Mouse (Mus musculus) embryonic stem cell, embryonic (primary cell): ENCODE results near the gene Hoxd9.

Experiments used
- CTCF ChIA-PET, 4 experiments: fragments of 300-600 bp in 2 of 4; fragments of 350-600 bp in 2 of 4; sonication (Branson Sonifier 250); formaldehyde crosslinking; loops; one replicate each; lab custom pipeline; 2022; ENCODE audit warnings: inconsistent platforms in 2 of 4; lab: Charles Lee
- POLR2A ChIA-PET, 4 experiments: fragments of 300-600 bp in 2 of 4; fragments of 350-600 bp in 2 of 4; sonication (Branson Sonifier 250); formaldehyde crosslinking; loops; one replicate each; lab custom pipeline; 2022; ENCODE audit warnings: antibody characterized with exemption in 4 of 4, inconsistent platforms in 1 of 4; lab: Charles Lee

The Hoxd9 gene

DNA sequence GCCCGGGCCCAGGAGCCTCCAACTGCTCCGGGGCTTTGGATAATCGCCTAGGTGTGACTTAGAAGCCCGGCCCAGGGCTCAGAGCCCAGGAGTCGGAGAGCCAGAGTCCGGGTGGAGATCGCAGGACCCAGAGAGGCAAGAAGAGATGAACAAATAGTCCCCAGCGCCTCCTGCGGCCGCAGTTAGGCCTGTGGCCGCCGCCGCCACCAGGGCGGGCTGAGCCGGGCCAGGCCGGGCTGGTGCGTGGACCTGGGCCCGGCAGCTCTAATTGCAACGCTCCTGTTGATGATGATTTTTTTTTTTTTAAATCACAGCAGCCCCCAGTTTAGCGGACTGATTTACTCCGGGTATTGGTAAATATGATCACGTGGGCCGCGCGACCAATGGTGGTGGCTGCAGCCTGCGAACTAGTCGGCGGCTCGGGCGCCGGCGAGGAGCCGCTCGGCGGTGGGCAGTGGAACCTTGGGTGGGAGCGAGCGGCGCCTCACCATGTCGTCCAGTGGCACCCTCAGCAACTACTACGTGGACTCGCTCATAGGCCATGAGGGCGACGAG lies at the start of gene Hoxd9:
Gene Hoxd9 (plus strand): TSS at position 161 of the 555 bp plus-strand sequence.
- ChIA-PET CTCF (interaction anchor here in 2 of 4 experiments (0.7 to 1.2 kb wide), 2 partner anchors 12 to 466 kb away, joined by 3 read pairs; no protein-coding TSS in a partner anchor), POLR2A (interaction anchor here in 2 of 4 experiments (0.5 to 1.2 kb wide), 2 partner anchors 9 to 1428 kb away, joined by 3 to 4 read pairs; no protein-coding TSS in a partner anchor)

DNA sequence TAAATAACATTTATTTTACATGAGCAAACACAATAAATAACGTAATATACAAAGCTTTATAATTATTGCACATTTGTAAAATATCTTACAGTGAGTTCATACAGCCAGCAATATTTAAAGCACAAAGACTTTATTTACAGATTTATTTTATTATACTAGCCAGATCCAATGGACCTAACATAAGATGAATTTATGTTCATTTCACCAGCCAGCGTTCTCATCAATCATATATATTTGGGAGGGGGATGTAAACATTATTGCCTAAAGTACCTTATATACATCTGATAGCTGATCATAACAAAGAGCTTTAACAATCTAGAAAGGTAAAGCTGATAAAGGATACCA lies 44.6 kb upstream of the Hoxd9 start:
- ChIA-PET POLR2A (interaction anchor here in 1 of 4 experiments (0.6 kb wide), 1 partner anchor 15 kb away, joined by 6 read pairs; no protein-coding TSS in a partner anchor), CTCF (no interaction called here)

DNA sequence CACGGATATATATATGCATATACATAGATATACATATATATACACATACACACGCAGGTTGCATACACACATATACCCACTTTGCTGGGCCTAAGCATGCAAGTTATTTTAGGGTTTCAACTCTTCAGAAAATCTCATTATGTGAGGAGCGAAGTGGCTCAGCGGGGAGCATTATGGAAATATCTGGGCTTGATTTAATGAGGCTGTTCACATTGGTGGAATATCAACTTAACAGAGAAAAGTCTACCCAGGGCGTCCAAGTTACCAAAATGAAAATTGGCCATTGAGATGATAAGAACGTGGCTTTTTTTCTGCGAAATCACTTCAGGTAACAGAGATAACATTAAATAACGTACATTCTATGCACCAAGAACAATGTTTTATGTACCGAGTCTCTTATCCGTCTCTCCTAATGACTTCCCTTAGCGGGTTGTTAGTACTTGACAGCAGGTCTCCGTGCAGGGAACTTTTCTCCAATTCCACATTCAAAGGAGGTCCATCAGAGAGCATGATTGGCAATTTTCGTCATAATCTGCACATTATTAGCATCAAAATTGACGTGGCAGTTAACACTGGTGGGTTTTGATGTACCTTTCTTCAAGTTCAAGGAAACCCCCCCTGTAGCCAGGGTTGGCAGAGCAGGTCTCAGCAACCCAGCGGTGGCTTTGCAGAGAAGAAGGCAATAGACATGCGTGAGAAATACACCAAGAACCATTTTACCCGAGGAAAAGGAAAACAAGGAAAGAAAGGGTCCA lies 43.6 kb upstream of the Hoxd9 start:
- ChIA-PET CTCF (interaction anchor here in 1 of 4 experiments (0.9 kb wide), 1 partner anchor 817 kb away, joined by 7 read pairs; no protein-coding TSS in a partner anchor), POLR2A (interaction anchor here in 1 of 4 experiments (0.6 kb wide), 1 partner anchor 362 kb away, joined by 3 read pairs; no protein-coding TSS in a partner anchor)

DNA sequence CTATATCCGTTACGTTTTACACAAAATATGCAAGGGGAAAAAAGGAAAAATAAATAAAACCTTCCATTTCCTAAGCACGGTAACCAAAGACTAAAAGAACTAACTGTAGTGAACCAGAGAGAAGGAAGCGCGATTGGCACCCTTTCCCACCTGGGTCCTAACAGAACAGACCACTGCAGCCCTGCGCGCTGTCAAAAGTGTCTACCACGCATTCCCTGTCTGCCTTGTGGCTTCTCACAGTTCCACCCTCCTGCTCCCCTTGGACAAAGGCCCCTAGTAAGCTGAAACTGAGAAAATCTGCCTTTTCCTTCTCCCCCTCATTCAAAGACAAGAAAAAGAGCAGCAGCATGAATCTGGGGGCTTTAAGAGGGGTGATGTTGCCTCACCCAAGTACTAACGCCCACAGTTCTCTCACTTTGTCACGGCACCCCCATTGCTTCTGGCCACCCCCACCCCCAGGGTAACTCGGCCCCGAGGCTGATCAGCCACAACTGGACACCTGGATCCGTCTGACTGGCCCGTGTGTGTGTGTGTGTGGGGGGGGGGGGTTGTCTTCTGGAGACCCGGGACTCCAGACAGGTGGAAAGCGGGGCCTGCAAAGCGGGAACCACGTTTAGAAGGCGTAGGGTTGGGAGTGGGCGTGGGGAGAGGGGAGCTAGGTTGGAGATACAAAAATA lies 42.6 kb upstream of the Hoxd9 start:
- ChIA-PET POLR2A (interaction anchor here in 1 of 4 experiments (0.7 kb wide), 1 partner anchor 13 kb away, joined by 3 read pairs; no protein-coding TSS in a partner anchor), CTCF (interaction anchor here (0.7 to 1.7 kb wide), 19 partner anchors 12 to 1100 kb away, joined by 3 to 7 read pairs (median 5); partner anchors contain the start of genes Hoxd10 (in 1 of the 4) and Hoxd11 (in 1 of the 4))

DNA sequence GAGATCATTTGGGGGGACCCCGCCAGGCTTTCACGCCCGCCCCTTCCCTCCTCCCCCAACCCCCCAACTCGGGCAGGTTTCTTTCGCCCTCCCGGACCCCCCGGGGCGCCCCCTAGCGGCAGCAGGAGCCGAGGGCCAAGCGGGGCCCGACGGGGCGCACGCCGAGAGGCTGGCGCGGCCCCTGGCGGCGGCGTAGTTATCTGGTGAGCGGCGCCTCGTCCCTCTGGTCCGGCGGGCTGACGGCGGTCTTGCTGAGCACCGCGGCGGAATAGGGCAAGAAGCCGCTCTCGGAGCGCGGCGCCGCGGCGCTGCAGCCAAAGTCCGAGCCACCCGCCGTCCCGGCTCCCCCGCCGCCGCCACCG lies 42.1 kb upstream of the Hoxd9 start:
- POLR2A ChIA-PET = interaction anchor here in 1 of 4 experiments (0.7 kb wide), 1 partner anchor 12 kb away, joined by 3 read pairs; no protein-coding TSS in a partner anchor
- CTCF ChIA-PET = interaction anchor here (0.7 to 1.7 kb wide), 21 partner anchors 9 to 1101 kb away, joined by 3 to 10 read pairs (median 5); partner anchors contain the start of genes Hoxd10 (in 1 of the 4) and Hoxd11 (in 1 of the 4)

DNA sequence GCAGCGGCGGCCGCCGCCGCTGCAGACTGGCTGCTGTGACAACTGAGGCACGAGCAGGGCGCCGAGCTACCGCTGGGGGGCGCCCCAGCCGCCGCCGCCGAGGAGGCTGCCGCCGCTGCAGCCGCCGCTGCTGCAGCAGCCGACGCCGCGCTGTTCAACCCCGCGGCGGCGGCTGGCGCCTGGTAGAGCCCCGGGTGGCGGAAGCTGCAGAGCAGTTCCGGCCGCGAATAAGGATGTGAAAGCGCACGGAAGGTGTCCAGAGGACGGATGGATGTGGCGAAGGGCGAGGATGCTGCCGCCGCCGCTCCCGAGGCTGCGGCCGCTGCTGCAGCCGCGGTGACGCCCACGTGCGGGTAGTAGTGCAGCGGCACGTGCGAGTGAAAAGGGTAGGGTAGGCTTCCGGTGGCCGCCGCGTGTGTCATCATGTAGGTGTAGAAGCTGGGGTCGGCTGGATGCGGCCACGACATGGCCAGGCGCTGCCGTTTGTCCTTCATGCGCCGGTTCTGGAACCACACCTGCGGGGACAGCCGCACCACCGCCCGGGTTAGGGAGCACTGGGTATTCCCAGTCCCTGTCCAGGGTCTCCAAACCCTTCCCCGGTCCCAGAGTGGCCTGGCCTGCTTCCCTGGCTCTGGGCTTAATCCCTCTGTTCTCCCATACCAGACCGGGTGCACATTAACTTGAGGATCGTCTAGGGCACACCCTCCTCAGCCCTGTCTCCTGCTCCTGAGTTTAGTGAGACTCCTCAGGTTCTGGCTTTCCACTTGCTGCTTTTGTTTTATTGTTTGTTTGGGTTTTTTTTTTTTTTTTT lies 41.5 kb upstream of the Hoxd9 start:
- POLR2A ChIA-PET = interaction anchor here in 2 of 4 experiments (0.6 to 2.0 kb wide), 4 partner anchors 11 to 859 kb away, joined by 3 to 4 read pairs (median 3); no protein-coding TSS in a partner anchor
- CTCF ChIA-PET = interaction anchor here (0.5 to 1.7 kb wide), 26 partner anchors 8 to 1158 kb away, joined by 3 to 10 read pairs (median 4); partner anchors contain the start of genes Hoxd10 (in 1 of the 4) and Hoxd11 (in 1 of the 4)

DNA sequence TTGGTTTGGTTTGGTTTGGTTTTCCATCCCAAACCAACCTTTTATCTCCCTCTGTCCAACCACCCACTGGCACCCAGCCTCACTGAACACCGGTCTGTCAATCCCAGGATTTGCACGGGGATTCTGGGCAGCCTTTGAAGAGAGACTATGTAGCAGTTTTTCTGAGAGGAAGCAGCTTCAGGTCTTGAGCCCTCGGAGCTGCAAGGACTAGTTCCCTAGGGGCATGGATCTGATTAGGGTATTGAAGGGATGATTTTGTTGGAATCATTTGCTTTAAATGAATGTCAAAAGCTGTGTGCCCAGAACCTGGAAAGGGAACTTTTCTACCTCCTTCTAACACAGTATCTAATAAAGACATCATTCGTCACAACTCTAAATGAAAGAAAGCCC lies 40.9 kb upstream of the Hoxd9 start:
- CTCF ChIA-PET = interaction anchor here (0.5 to 1.5 kb wide), 7 partner anchors 8 to 1159 kb away, joined by 3 to 10 read pairs (median 5); partner anchors contain the start of gene Hoxd11 (in 1 of the 4)
- POLR2A ChIA-PET = interaction anchor here in 2 of 4 experiments (0.6 to 2.0 kb wide), 3 partner anchors 11 to 859 kb away, joined by 3 to 4 read pairs (median 3); no protein-coding TSS in a partner anchor

DNA sequence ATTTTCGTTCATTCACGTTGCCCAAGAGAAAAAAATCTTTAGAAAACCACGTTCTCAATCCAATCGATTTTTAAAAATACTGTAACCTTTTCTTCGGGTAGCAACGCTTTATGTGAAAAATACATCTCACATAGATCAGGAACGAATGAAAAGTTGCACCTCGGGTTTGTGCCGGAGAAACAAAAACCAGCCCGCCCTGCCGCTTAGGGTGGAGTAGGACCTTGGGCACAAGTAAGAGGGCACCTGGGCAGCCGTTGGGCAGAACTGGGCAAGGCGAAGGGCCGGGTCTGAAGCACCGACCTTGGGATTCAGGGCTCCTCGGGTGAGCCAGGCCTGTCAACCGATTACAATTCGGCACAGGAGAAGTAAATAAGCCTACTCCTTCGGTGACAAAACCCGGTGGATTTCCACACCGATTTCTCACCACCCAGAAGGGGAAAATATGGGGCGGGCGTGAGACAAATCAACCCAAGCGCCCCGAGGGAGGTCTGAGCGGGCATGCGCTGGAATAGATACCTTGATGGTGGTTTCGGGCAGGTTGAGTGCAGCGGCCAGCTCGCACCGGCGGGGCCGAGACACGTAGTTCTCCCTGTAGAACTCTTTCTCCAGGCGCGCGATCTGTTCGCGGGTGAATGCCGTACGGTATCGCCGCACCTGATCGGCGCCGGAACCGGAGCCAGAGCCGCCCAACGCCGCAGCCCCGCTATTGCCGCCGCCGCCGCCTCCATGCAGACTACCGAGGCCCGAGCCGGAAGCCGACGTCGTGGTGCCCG lies 40.1 kb upstream of the Hoxd9 start:
- POLR2A ChIA-PET = interaction anchor here in 2 of 4 experiments (1.0 to 2.0 kb wide), 3 partner anchors 10 to 16 kb away, joined by 4 to 5 read pairs (median 4); partner anchors contain the start of gene Hoxd13 (in 1 of the 2)
- CTCF ChIA-PET = interaction anchor here in 2 of 4 experiments (0.7 to 1.5 kb wide), 6 partner anchors 9 to 79 kb away, joined by 3 to 7 read pairs (median 4); partner anchors contain the start of genes Hoxd3 (in 1 of the 2) and Hoxd4 (in 1 of the 2)

DNA sequence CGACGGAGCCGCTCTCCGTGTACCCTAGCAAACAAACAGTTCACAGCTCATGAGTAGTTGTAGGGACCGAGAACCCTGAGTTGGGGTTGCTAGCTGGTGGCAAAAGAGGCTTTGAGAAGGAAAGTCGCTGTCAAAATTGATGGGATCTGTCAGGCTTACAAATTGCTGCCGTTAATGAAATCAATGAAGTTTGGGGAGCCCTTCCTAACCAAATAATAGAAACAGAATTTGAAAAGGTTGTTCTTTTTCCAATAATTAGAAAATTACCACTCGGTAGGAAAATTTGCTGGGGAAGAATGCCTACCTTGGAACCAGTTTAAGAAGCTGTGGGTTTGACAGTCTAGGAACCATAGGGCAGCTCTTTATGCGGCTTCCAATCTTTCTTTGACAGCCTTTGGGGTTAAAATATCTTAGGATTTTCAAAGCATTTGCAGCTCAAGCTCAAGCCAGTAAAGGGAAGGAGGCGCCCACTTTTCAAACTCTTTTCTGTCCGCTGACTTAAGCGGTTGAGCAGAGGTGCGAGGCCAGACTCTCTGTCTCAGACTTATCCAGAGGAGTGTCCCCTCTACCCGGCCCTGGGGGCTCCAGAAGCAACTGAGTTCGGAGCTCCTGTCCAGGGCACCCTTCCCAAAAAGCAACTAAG lies 39.4 kb upstream of the Hoxd9 start:
- CTCF ChIA-PET = interaction anchor here (0.6 to 1.5 kb wide), 10 partner anchors 8 to 1097 kb away, joined by 3 to 7 read pairs (median 3); partner anchors contain the start of genes Hoxd3 (in 1 of the 4) and Hoxd4 (in 1 of the 4)

DNA sequence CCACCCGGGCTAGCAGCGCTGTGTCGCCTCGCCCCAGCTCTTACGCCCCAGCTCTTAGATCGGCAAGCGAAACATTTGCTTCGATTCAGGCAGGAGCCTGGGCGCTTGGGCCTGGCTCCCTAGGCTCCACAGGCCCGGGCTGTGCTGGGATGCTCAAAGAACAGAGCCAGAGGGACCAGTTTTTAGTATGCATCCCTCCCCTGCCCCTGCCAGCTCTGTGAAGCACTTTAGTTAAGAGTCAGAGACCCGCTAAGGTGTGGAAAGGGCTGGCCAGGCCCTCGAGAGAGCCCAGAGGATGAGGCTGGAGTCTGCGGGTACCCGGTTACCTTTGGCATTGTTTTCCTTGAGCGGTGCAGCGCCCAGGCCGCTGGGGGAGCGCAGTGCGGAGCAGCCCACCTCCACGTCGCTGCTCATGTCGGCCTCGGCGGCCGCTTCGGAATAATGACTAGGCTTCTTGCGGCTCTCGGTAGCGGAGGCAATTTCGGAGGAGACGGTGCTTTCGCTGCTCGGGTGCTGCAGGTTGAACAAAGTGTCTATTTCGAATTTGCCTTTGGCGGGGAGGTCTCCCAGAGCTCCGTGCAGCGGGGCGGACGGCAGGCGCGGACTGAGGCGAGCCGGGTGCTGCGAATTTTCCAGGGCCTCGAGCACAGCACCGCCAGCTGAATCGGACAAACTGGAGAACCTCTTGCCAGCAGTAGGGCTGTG lies 38.7 kb upstream of the Hoxd9 start:
- ChIA-PET POLR2A (interaction anchor here in 3 of 4 experiments (0.7 to 1.7 kb wide), 6 partner anchors 9 to 23 kb away, joined by 3 to 5 read pairs (median 4); partner anchors contain the start of gene Hoxd13 (in 1 of the 3)), CTCF (interaction anchor here (0.5 to 1.5 kb wide), 11 partner anchors 8 to 1098 kb away, joined by 3 to 7 read pairs (median 3); partner anchors contain the start of genes Hoxd3 (in 1 of the 4) and Hoxd4 (in 1 of the 4))

More for the DNA sequence above, 39.4 kb upstream of the Hoxd9 start:
- POLR2A ChIA-PET = interaction anchor here in 3 of 4 experiments (0.7 to 1.7 kb wide), 6 partner anchors 9 to 23 kb away, joined by 3 to 5 read pairs (median 4); partner anchors contain the start of gene Hoxd13 (in 1 of the 3)

DNA sequence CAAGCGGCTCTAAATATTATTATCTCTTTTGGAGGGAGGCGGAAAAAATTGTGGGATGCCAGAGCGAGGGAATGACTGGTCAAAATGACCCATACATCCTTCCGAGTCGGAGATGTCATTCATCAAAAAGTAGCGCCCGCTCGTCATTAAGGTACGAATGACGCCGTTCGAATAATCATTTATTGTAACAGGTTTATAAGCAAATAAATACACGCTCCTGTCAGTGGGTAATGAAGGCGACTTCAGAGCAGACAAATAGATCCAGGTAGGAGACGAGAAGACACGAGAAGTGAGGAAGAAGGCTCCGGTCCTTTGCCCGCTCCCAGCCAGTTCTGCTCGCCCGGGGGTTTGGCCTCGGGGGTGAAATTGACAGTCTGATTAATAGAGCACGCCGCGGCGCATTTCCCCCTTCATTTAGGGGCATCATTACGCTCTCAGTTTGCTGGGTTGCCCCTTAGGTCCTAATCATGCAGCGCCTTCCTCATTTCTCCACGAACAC lies 38.0 kb upstream of the Hoxd9 start, which contains the start of gene Evx2:
Gene Evx2 (minus strand): TSS at position 51 of the 499 bp plus-strand sequence.
- ChIA-PET POLR2A (interaction anchor here in 2 of 4 experiments (1.4 to 1.7 kb wide), 2 partner anchors 8 to 12 kb away, joined by 3 to 4 read pairs; partner anchors contain the start of gene Hoxd13 (in 1 of the 2)), CTCF (interaction anchor here in 2 of 4 experiments (0.9 to 1.5 kb wide), 2 partner anchors 13 to 14 kb away, joined by 4 to 5 read pairs; no protein-coding TSS in a partner anchor)

DNA sequence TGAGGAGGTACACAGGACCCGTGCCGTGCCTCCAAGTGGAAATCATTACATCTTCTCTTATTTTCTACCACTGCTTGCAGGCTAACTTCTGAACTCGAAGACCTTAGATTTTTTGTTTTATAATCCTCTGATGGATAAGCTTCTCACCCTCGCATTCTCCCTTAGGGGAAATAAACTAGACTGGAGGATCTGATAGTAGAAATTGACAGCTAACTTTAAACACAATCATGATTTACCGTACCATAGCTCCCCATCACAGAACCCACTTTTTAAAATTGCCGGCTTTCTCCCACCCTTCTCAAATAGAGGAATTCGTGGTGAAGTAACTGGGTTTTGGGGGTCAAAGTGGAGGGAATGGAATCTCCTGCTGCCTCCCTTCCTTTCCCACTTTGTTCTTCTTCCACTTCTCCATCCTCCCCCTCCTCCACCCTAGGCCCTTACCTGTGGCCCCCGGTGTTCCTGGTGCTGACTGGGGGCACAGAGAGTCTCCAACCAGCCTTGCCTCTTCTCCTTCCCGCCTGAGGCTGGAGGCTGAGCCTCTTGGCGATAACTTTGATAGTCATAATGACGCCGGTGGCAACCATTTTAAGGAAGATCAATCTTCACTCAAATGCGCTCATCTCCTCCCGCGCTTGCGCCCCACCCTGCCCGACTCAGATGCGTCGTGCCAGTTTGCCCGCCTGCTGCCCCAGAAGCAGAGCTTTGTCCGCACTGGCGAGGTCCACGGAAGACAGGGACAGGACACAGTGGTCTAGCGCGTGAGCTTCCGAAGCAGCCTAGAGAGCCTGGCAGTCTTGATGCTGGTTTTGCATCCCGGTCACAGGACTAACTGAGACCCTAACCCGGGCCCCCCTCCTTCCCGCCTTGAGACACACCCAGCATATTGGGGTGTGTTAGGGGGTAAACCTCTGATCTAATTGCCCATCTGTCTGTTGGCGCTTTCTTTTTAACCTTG lies 36.8 kb upstream of the Hoxd9 start:
- ChIA-PET POLR2A (interaction anchor here in 1 of 4 experiments (1.0 to 1.5 kb wide), 3 partner anchors 10 to 29 kb away, joined by 3 read pairs; no protein-coding TSS in a partner anchor), CTCF (interaction anchor here (0.5 to 3.6 kb wide), 22 partner anchors 12 to 1088 kb away, joined by 3 to 17 read pairs (median 5); no protein-coding TSS in a partner anchor)

DNA sequence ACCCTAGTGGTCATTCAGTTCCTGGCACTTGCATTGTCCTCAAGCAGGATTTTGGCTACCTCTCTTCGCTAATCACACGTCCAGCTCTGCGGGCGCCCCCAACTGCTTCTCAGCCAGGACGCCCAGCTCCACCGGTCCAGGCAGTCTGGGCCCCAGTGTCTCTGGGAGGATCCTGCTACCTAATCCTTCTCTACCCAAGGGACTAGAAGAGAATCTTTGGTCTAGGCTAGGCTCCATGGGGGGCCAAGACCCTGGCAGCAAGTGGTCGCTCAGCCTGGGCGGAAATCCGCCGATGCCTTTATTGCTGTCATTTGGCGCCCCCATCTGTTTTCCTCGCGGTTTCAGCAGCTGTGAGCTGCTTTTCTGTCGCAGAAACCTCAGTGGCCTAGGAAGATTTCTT lies 35.8 kb upstream of the Hoxd9 start:
- ChIA-PET CTCF (interaction anchor here (0.5 to 3.6 kb wide), 27 partner anchors 9 to 1101 kb away, joined by 3 to 17 read pairs (median 4); no protein-coding TSS in a partner anchor), POLR2A (interaction anchor here in 1 of 4 experiments (1.3 to 1.5 kb wide), 2 partner anchors 11 to 28 kb away, joined by 3 read pairs; no protein-coding TSS in a partner anchor)
